Mouse (Mus musculus): ENCODE measurements at regions not wholly inside any gene's neighbourhood (a gene's known extent, or its start where the extent isn't known, plus 50 kb on each side); places are given as distances from the start of the nearest gene placed in this dataset.

- WGBS = 58% methylated on average over 4 of the region's 4 CpGs
- H3K27me3 ChIP-seq (replicated peaks) = no peaks in the 10 kb centered on the region
- H3K4me2 ChIP-seq = no peak overlapping the region
- no peak for ATAC-seq (ENCODE audit: low FRiP score)
- H3K9me3 ChIP-seq (replicated peaks) = no peaks in the 10 kb centered on the region
- no peak overlapping the region for H3K9ac ChIP-seq (replicated peaks)
- H3K4me3 ChIP-seq (replicated peaks) = no peak overlapping the region
- no peaks in the 10 kb centered on the region for H3K36me3 ChIP-seq
- H3K27ac ChIP-seq (replicated peaks) = no peak overlapping the region
- H3K4me1 ChIP-seq = no peaks in the 10 kb centered on the region
Observed at GRCm38 (mm10) chr10:98372561-98372960, 541.6 kb upstream of the Atp2b1 start.

- ATAC-seq (ENCODE audit: low FRiP score) = no peak
- H3K27ac ChIP-seq (replicated peaks) = peak overlapping the region; percentile 18; the same call in 1 of the 2 replicates
Observed at GRCm38 (mm10) chr10:98373314-98373713, 540.9 kb upstream of the Atp2b1 start.

GRCm38 (mm10) chr10:98374684-98375083 is 539.5 kb upstream of the Atp2b1 start:
- no peak overlapping the region for H3K9ac ChIP-seq (replicated peaks)
- no peaks in the 10 kb centered on the region for H3K27me3 ChIP-seq (replicated peaks)
- no peaks in the 10 kb centered on the region for H3K36me3 ChIP-seq
- H3K4me1 ChIP-seq = no peaks in the 10 kb centered on the region
- H3K4me2 ChIP-seq = no peak overlapping the region
- ATAC-seq (ENCODE audit: low FRiP score) = no peak
- no peak overlapping the region for H3K4me3 ChIP-seq (replicated peaks)
- no peak overlapping the region for H3K27ac ChIP-seq (replicated peaks)
- no peaks in the 10 kb centered on the region for H3K9me3 ChIP-seq (replicated peaks)

More at GRCm38 (mm10) chr10:98373314-98373713, 540.9 kb upstream of the Atp2b1 start:
- no peak overlapping the region for H3K4me2 ChIP-seq
- 44% methylated on average over 3 of the region's 3 CpGs for WGBS
- no peaks in the 10 kb centered on the region for H3K9me3 ChIP-seq (replicated peaks)
- no peaks in the 10 kb centered on the region for H3K36me3 ChIP-seq
- H3K4me1 ChIP-seq = no peaks in the 10 kb centered on the region
- no peak overlapping the region for H3K9ac ChIP-seq (replicated peaks)
- no peaks in the 10 kb centered on the region for H3K27me3 ChIP-seq (replicated peaks)
- H3K4me3 ChIP-seq (replicated peaks) = no peak overlapping the region

GRCm38 (mm10) chr10:98388543-98388942 is 525.7 kb upstream of the Atp2b1 start:
- Histone ChIP-seq H3K9ac (replicated peaks) (no peak overlapping the region), H3K4me3 (replicated peaks) (no peak overlapping the region), H3K4me2 (no peak overlapping the region), H3K36me3 (no peaks in the 10 kb centered on the region), H3K4me1 (no peaks in the 10 kb centered on the region), H3K27me3 (replicated peaks) (no peaks in the 10 kb centered on the region), H3K9me3 (replicated peaks) (no peaks in the 10 kb centered on the region), H3K27ac (replicated peaks) (no peak overlapping the region)
- no peak for ATAC-seq (ENCODE audit: low FRiP score)

GRCm38 (mm10) chr10:98399864-98400263 is 514.3 kb upstream of the Atp2b1 start:
- Histone ChIP-seq H3K27me3 (replicated peaks) (no peaks in the 10 kb centered on the region), H3K4me1 (no peaks in the 10 kb centered on the region), H3K4me3 (replicated peaks) (no peak overlapping the region), H3K4me2 (no peak overlapping the region), H3K9me3 (replicated peaks) (no peaks in the 10 kb centered on the region), H3K27ac (replicated peaks) (no peak overlapping the region), H3K36me3 (no peaks in the 10 kb centered on the region), H3K9ac (replicated peaks) (no peak overlapping the region)
- ATAC-seq (ENCODE audit: low FRiP score) = peak; percentile 85
- 15% methylated on average over 1 of the region's 1 CpGs for WGBS

GRCm38 (mm10) chr10:98417807-98418743 is 496.1 kb upstream of the Atp2b1 start:
- H3K27ac ChIP-seq (replicated peaks) = 0 out of 2 replicates have a peak overlapping the region, but pooled peaks have one; percentile 37

GRCm38 (mm10) chr10:98424450-98424849 is 489.8 kb upstream of the Atp2b1 start:
- ATAC-seq (ENCODE audit: low FRiP score) = no peak
- Histone ChIP-seq H3K36me3 (no peaks in the 10 kb centered on the region), H3K27ac (replicated peaks) (no peak overlapping the region), H3K9ac (replicated peaks) (no peak overlapping the region), H3K9me3 (replicated peaks) (no peaks in the 10 kb centered on the region), H3K4me3 (replicated peaks) (no peak overlapping the region), H3K4me1 (no peaks in the 10 kb centered on the region), H3K27me3 (replicated peaks) (no peaks in the 10 kb centered on the region), H3K4me2 (no peak overlapping the region)
- WGBS = 87% methylated on average over 1 of the region's 1 CpGs

More at GRCm38 (mm10) chr10:98417807-98418743, 496.1 kb upstream of the Atp2b1 start:
- Histone ChIP-seq H3K4me1 (peaks cover 2% of the 10 kb centered on the region; the same call in 1 of the 2 replicates), H3K9ac (replicated peaks) (no peak overlapping the region), H3K27me3 (replicated peaks) (no peaks in the 10 kb centered on the region), H3K4me2 (peak overlapping the region; percentile 19; the same call in 1 of the 2 replicates), H3K9me3 (replicated peaks) (no peaks in the 10 kb centered on the region), H3K36me3 (no peaks in the 10 kb centered on the region), H3K4me3 (replicated peaks) (no peak overlapping the region)
- ATAC-seq (ENCODE audit: low FRiP score) = peak; percentile 78
- WGBS = 41% methylated on average over 16 of the region's 17 CpGs

- Histone ChIP-seq H3K27me3 (replicated peaks) (no peaks in the 10 kb centered on the region), H3K9me3 (replicated peaks) (no peaks in the 10 kb centered on the region), H3K4me1 (no peaks in the 10 kb centered on the region), H3K9ac (replicated peaks) (no peak overlapping the region), H3K4me3 (replicated peaks) (no peak overlapping the region), H3K27ac (replicated peaks) (no peak overlapping the region), H3K36me3 (no peaks in the 10 kb centered on the region), H3K4me2 (no peak overlapping the region)
- 96% methylated on average over 3 of the region's 3 CpGs for WGBS
- no peak for ATAC-seq (ENCODE audit: low FRiP score)
Observed at GRCm38 (mm10) chr10:98434974-98435373, 479.2 kb upstream of the Atp2b1 start.

GRCm38 (mm10) chr10:98461538-98461937 is 452.7 kb upstream of the Atp2b1 start:
- no peak overlapping the region for H3K4me2 ChIP-seq
- no peak overlapping the region for H3K9ac ChIP-seq (replicated peaks)
- no peak overlapping the region for H3K27ac ChIP-seq (replicated peaks)
- no peaks in the 10 kb centered on the region for H3K36me3 ChIP-seq
- H3K27me3 ChIP-seq (replicated peaks) = no peaks in the 10 kb centered on the region
- no peak for ATAC-seq (ENCODE audit: low FRiP score)
- no peak overlapping the region for H3K4me3 ChIP-seq (replicated peaks)
- 91% methylated on average over 2 of the region's 2 CpGs for WGBS
- no peaks in the 10 kb centered on the region for H3K9me3 ChIP-seq (replicated peaks)
- H3K4me1 ChIP-seq = no peaks in the 10 kb centered on the region

- no peak for ATAC-seq (ENCODE audit: low FRiP score)
- H3K27me3 ChIP-seq (replicated peaks) = no peaks in the 10 kb centered on the region
- 75% methylated on average over 3 of the region's 3 CpGs for WGBS
Observed at GRCm38 (mm10) chr10:98474581-98474980, 439.6 kb upstream of the Atp2b1 start.

GRCm38 (mm10) chr10:98485751-98486681 is 428.2 kb upstream of the Atp2b1 start:
- no peak overlapping the region for H3K9ac ChIP-seq (replicated peaks)
- H3K27me3 ChIP-seq (replicated peaks) = no peaks in the 10 kb centered on the region
- ATAC-seq (ENCODE audit: low FRiP score) = peak; percentile 81
- WGBS = 65% methylated on average over 20 of the region's 20 CpGs
- H3K4me2 ChIP-seq = peak overlapping the region; percentile 23
- H3K4me3 ChIP-seq (replicated peaks) = no peak overlapping the region
- H3K36me3 ChIP-seq = no peaks in the 10 kb centered on the region
- peak overlapping the region; percentile 54 for H3K27ac ChIP-seq (replicated peaks)
- no peaks in the 10 kb centered on the region for H3K9me3 ChIP-seq (replicated peaks)
- H3K4me1 ChIP-seq = peaks cover 8% of the 10 kb centered on the region; the same call in 1 of the 2 replicates

More at GRCm38 (mm10) chr10:98474581-98474980, 439.6 kb upstream of the Atp2b1 start:
- no peak overlapping the region for H3K4me3 ChIP-seq (replicated peaks)
- H3K27ac ChIP-seq (replicated peaks) = no peak overlapping the region
- H3K9me3 ChIP-seq (replicated peaks) = no peaks in the 10 kb centered on the region
- H3K9ac ChIP-seq (replicated peaks) = no peak overlapping the region
- no peak overlapping the region for H3K4me2 ChIP-seq
- no peaks in the 10 kb centered on the region for H3K4me1 ChIP-seq
- H3K36me3 ChIP-seq = no peaks in the 10 kb centered on the region

All from neural tube, embryonic 15.5 days (tissue).